Mouse (Mus musculus): Measurements from ENCODE around the gene Gm5414. TPM values are rescaled to one million over a fixed set of nuclear protein-coding genes. Genes with fewer than 3 reads are reported as not detected.

Gene Gm5414
- polyA plus RNA-seq, 1 experiment from 2014 or later = not detected

DNA sequence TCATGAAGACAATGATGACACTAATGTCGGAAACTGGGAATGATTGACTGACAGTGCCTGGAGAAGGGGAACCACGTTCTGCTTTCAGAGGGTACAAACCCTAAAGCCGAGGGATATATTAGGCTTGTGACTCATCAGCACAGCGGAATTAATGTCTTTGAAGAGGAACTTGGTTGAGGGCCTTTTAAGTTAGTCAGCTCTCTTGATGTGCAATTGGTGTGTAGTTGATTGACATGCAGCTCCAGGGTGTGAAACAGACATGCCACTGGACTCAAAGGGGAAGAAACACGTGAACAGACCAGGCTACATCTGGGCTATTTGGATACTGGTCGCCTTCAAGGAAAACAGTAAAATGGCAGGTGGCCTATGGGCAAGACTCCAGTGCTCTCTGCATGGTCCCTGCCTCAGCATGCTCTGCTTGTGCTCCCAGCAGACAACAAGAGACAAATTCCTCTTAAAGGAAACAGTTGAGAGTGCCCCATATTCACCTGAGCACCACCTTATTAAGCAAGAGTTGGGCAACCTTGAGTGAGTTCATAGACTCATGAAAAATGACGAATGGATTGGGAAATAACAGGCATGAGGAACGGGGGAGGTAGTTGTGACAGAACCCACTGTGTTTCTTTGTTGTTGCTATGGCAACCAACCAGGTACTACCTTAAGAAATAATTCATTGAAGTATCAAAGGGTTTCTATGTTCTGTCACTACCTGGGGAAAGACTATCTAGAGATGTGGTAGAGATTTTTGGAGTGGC lies 44.6 kb downstream of the Gm5414 start:
- no peaks in the 10 kb centered on the region for H3K36me3 ChIP-seq (ENCODE audit: insufficient read depth, low read length)
- DNase-seq (ENCODE audit: low spot score) = peak; percentile 57
- no peak overlapping the region for H3K4me3 ChIP-seq (ENCODE audit: low read depth, low read length)
- ATAC-seq = peak; percentile 41; the same call in 1 of the 2 replicates
- no peak overlapping the region for H3K4me2 ChIP-seq (replicated peaks; ENCODE audit: low read depth, low read length)
- no peaks in the 10 kb centered on the region for H3K4me1 ChIP-seq (ENCODE audit: insufficient read depth, low read depth, low read length)
- TF ChIP-seq EP300 (IDR thresholded peaks at IDR 0.05) (peak; percentile 48), CTCF (IDR thresholded peaks at IDR 0.05) (no peak)
- 71% methylated on average over 8 of the region's 8 CpGs for WGBS
- H3K27me3 ChIP-seq (replicated peaks; ENCODE audit: insufficient read depth, low read length) = no peaks in the 10 kb centered on the region
- H3K9me3 ChIP-seq (ENCODE audit: low read length) = no peaks in the 10 kb centered on the region
- no peak overlapping the region for H3K27ac ChIP-seq (ENCODE audit: low read length)
- no peak overlapping the region for H3K9ac ChIP-seq (replicated peaks; ENCODE audit: low read depth)

DNA sequence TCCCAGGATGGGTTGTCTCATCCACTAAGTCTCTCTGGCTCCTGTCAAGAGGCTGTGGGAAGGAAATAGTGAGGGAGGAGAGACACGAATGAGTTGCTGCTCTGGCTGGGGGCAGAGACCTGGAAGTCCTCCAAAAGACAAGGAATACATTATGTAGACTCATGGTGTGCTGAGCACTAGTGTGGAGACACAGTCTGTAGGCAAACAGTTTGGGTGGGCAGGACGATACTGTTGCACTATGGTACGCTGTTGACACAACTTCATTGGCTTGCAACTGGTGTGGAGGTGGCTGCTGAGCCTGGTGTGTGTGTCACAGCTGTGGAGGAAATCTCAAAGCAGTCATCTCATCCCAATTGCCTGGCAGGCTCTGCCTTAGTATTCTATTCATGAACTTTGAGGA lies 46.3 kb downstream of the Gm5414 start:
- DNase-seq (ENCODE audit: low spot score) (no peak), ATAC-seq (no peak)
- Histone ChIP-seq H3K4me3 (ENCODE audit: low read depth, low read length) (no peak overlapping the region), H3K27ac (ENCODE audit: low read length) (no peak overlapping the region), H3K9me3 (ENCODE audit: low read length) (no peaks in the 10 kb centered on the region), H3K27me3 (replicated peaks; ENCODE audit: insufficient read depth, low read length) (no peaks in the 10 kb centered on the region), H3K4me2 (replicated peaks; ENCODE audit: low read depth, low read length) (no peak overlapping the region), H3K36me3 (ENCODE audit: insufficient read depth, low read length) (no peaks in the 10 kb centered on the region), H3K9ac (replicated peaks; ENCODE audit: low read depth) (no peak overlapping the region), H3K4me1 (ENCODE audit: insufficient read depth, low read depth, low read length) (no peaks in the 10 kb centered on the region)
- no peak for TF ChIP-seq CTCF (IDR thresholded peaks at IDR 0.05)
- no peak for TF ChIP-seq EP300 (IDR thresholded peaks at IDR 0.05)
- WGBS = 54% methylated on average over 3 of the region's 3 CpGs

DNA sequence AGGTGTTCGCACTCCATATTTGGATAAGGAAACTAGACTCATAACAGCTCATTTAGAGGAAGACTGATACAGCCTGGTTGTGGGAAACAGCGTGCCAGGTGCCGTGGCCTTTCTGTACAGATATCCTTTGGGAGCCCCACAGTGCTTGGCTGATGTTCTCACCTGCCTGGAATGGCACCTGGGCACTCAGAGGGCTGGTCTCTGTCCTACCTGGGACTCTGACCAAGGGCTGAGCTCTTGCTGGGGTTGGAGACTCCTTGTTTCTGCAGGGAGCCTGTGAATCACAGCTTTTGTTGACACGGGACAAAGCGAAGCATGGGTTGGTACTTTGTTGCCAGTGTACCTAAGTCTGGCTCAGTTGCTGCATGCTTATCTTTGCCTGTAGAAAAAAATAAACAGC lies 52.5 kb downstream of the Gm5414 start:
- H3K27me3 ChIP-seq (replicated peaks; ENCODE audit: insufficient read depth, low read length) = no peaks in the 10 kb centered on the region
- no peaks in the 10 kb centered on the region for H3K4me1 ChIP-seq (ENCODE audit: insufficient read depth, low read depth, low read length)
- 50% methylated on average over 5 of the region's 5 CpGs for WGBS
- no peak for TF ChIP-seq EP300 (IDR thresholded peaks at IDR 0.05)
- TF ChIP-seq CTCF (IDR thresholded peaks at IDR 0.05) = no peak
- H3K27ac ChIP-seq (ENCODE audit: low read length) = no peak overlapping the region
- H3K36me3 ChIP-seq (ENCODE audit: insufficient read depth, low read length) = no peaks in the 10 kb centered on the region
- no peak overlapping the region for H3K9ac ChIP-seq (replicated peaks; ENCODE audit: low read depth)
- H3K4me3 ChIP-seq (ENCODE audit: low read depth, low read length) = no peak overlapping the region
- H3K4me2 ChIP-seq (replicated peaks; ENCODE audit: low read depth, low read length) = no peak overlapping the region
- no peak for ATAC-seq
- no peak for DNase-seq (ENCODE audit: low spot score)
- no peaks in the 10 kb centered on the region for H3K9me3 ChIP-seq (ENCODE audit: low read length)

Small RNAs within 50 kb of the gene (microRNA-seq; reads per million reads assigned to microRNA genes)
- not detected for gene Gm44383
- gene Gm44479 = not detected

Other genes with a start within 250 kb of the Gm5414 start
- 430 and 463 TPM in 2 replicates for gene Krt7, start 217.1 kb downstream of the Gm5414 start, polyA plus RNA-seq (2015; fragmentation: Nextera tagmentation; extraction: Ambion mirVana)
- gene Krt87, start 189.4 kb downstream of the Gm5414 start, polyA plus RNA-seq (2015; fragmentation: Nextera tagmentation; extraction: Ambion mirVana) = 0.24 and 0.29 TPM in 2 replicates
- 0.15 and 0.21 TPM in 2 replicates for gene Krt88, start 180.4 kb downstream of the Gm5414 start, polyA plus RNA-seq (2015; fragmentation: Nextera tagmentation; extraction: Ambion mirVana)
- not detected in 2 replicates for gene Krt81, start 164.4 kb downstream of the Gm5414 start, polyA plus RNA-seq (2015; fragmentation: Nextera tagmentation; extraction: Ambion mirVana)
- not detected in 2 replicates for gene Krt86, start 154.7 kb downstream of the Gm5414 start, polyA plus RNA-seq (2015; fragmentation: Nextera tagmentation; extraction: Ambion mirVana)
- not detected in 2 replicates for gene Krt83, start 136.7 kb downstream of the Gm5414 start, polyA plus RNA-seq (2015; fragmentation: Nextera tagmentation; extraction: Ambion mirVana)
- not detected in 2 replicates for gene Gm49425, start 110.9 kb downstream of the Gm5414 start, polyA plus RNA-seq (2015; fragmentation: Nextera tagmentation; extraction: Ambion mirVana)
- not detected in 2 replicates for gene Krt84, start 95.4 kb downstream of the Gm5414 start, polyA plus RNA-seq (2015; fragmentation: Nextera tagmentation; extraction: Ambion mirVana)
- not detected in 2 replicates for gene Krt82, start 77.5 kb downstream of the Gm5414 start, polyA plus RNA-seq (2015; fragmentation: Nextera tagmentation; extraction: Ambion mirVana)
- gene Krt90, start 65.2 kb downstream of the Gm5414 start, polyA plus RNA-seq (2015; fragmentation: Nextera tagmentation; extraction: Ambion mirVana) = 0.05 and 0.14 TPM in 2 replicates
- gene Krt75, start 54.3 kb downstream of the Gm5414 start, polyA plus RNA-seq (2015; fragmentation: Nextera tagmentation; extraction: Ambion mirVana) = not detected in 2 replicates
- gene Gm5478, start 19.2 kb upstream of the Gm5414 start, polyA plus RNA-seq (2015; fragmentation: Nextera tagmentation; extraction: Ambion mirVana) = not detected in 2 replicates
- not detected in 2 replicates for gene Krt6b, start 52.1 kb upstream of the Gm5414 start, polyA plus RNA-seq (2015; fragmentation: Nextera tagmentation; extraction: Ambion mirVana)
- 0.06 and 0.18 TPM in 2 replicates for gene Krt6a, start 66.1 kb upstream of the Gm5414 start, polyA plus RNA-seq (2015; fragmentation: Nextera tagmentation; extraction: Ambion mirVana)
- 0.12 TPM in 1 of 2 replicates, not detected in the other for gene Krt5, start 84.7 kb upstream of the Gm5414 start, polyA plus RNA-seq (2015; fragmentation: Nextera tagmentation; extraction: Ambion mirVana)
- gene Krt71, start 114.9 kb upstream of the Gm5414 start, polyA plus RNA-seq (2015; fragmentation: Nextera tagmentation; extraction: Ambion mirVana) = not detected in 2 replicates
- gene Krt72, start 158.3 kb upstream of the Gm5414 start, polyA plus RNA-seq (2015; fragmentation: Nextera tagmentation; extraction: Ambion mirVana) = not detected in 2 replicates
- not detected in 2 replicates for gene Krt73, start 174.2 kb upstream of the Gm5414 start, polyA plus RNA-seq (2015; fragmentation: Nextera tagmentation; extraction: Ambion mirVana)
- not detected in 2 replicates for gene Krt2, start 190.0 kb upstream of the Gm5414 start, polyA plus RNA-seq (2015; fragmentation: Nextera tagmentation; extraction: Ambion mirVana)
- 0.42 and 0.82 TPM in 2 replicates for gene Krt1, start 222.6 kb upstream of the Gm5414 start, polyA plus RNA-seq (2015; fragmentation: Nextera tagmentation; extraction: Ambion mirVana)
- gene Krt77, start 241.5 kb upstream of the Gm5414 start, polyA plus RNA-seq (2015; fragmentation: Nextera tagmentation; extraction: Ambion mirVana) = not detected in 2 replicates

Measured in lung, postnatal 0 days (tissue).